Mouse (Mus musculus) stomach, embryonic 14.5 days (tissue): Measurements from ENCODE around the gene Serpinb1b. TPM values are rescaled to one million over a fixed set of nuclear protein-coding genes. Genes with fewer than 3 reads are reported as not detected.

Experiments
- ATAC-seq: fragments of 200-750 bp; cut with Nextera tagmentation; 2 replicates; pipeline ENCODE4 v1.8.0; 2017; ENCODE audit warnings: low read depth, moderate TSS enrichment; ENCODE audit not compliant: insufficient number of reproducible peaks, insufficient read depth, low FRiP score
- H3K27ac ChIP-seq: fragments of 300-500 bp; sonication (generic); 2 replicates; pipeline ENCODE4 v1.5.1; 2014; ENCODE audit warnings: mild to moderate bottlenecking, low read length, moderate library complexity, mixed read lengths
- H3K27me3 ChIP-seq: fragments of 300-500 bp; sonication (generic); 2 replicates; pipeline ENCODE4 v1.6.1; 2014; ENCODE audit warnings: low read length, control low read depth, mixed read lengths; ENCODE audit not compliant: control insufficient read depth, insufficient read depth
- H3K36me3 ChIP-seq: fragments of 300-500 bp; sonication (generic); 2 replicates; pipeline ENCODE4 v1.6.1; 2014; ENCODE audit warnings: mild to moderate bottlenecking, control low read depth, low read length, moderate library complexity, mixed read lengths; ENCODE audit not compliant: control insufficient read depth, insufficient read depth
- H3K4me1 ChIP-seq: fragments of 300-500 bp; sonication (generic); 2 replicates; pipeline ENCODE4 v1.6.1; 2014; ENCODE audit warnings: low read length, control low read depth, mixed read lengths; ENCODE audit not compliant: control insufficient read depth, insufficient read depth
- H3K4me2 ChIP-seq: fragments of 300-500 bp; sonication (generic); replicated peaks from 2 replicates; pipeline ENCODE4 v1.6.1; 2014; ENCODE audit warnings: low read depth, low read length, control low read depth
- H3K4me3 ChIP-seq: fragments of 300-500 bp; sonication (generic); 2 replicates; pipeline ENCODE4 v1.5.1; 2014; ENCODE audit warnings: low read depth, low read length, control low read depth
- H3K9ac ChIP-seq: fragments of 300-500 bp; sonication (generic); replicated peaks from 2 replicates; pipeline ENCODE4 v1.6.1; 2014; ENCODE audit warnings: low read depth, mild to moderate bottlenecking, control low read depth, low read length, moderate library complexity, mixed read lengths
- H3K9me3 ChIP-seq: fragments of 300-500 bp; sonication (generic); 2 replicates; pipeline ENCODE4 v1.6.1; 2016; ENCODE audit warnings: low read depth, low read length, control low read depth; ENCODE audit not compliant: control insufficient read depth
- WGBS: fragments of 180-500 bp; shearing (Covaris S2); extraction: QIAGEN DNeasy Blood & Tissue Kit; methylation state at CpG from one replicate; pipeline ENCODE4 v1.1.7; 2014; 5-methylcytosine and 5-hydroxymethylcytosine counted together
- polyA plus RNA-seq: library from polyadenylated mRNA; unstranded; fragments of >200 nt; fragmentation: Nextera tagmentation; extraction: Ambion mirVana; gene quantifications from 2 replicates; pipeline ENCODE4 v1.2.1, GENCODE M21; 2014

The Serpinb1b gene
- polyA plus RNA-seq, 1 experiment from 2014 or later, result 0.69 TPM

- Histone ChIP-seq H3K27ac (0 out of 2 replicates have a peak overlapping the region, but pooled peaks have one; percentile 33), H3K36me3 (no peaks in the 10 kb centered on the region), H3K27me3 (no peaks in the 10 kb centered on the region), H3K4me3 (no peak overlapping the region), H3K4me2 (no peak overlapping the region), H3K4me1 (no peaks in the 10 kb centered on the region), H3K9ac (no peak overlapping the region), H3K9me3 (no peaks in the 10 kb centered on the region)
- ATAC-seq, result no peak
- WGBS, result 61% methylated on average over 1 of the region's 1 CpGs
Observed at GRCm38 (mm10) chr13:33067387-33067977, 10.9 kb upstream of the Serpinb1b start.

GRCm38 (mm10) chr13:33068164-33068563 lies 10.2 kb upstream of the Serpinb1b start:
- H3K27me3 ChIP-seq, result no peaks in the 10 kb centered on the region
- 0 out of 2 replicates have a peak overlapping the region, but pooled peaks have one; percentile 33 for H3K27ac ChIP-seq
- no peak overlapping the region for H3K4me3 ChIP-seq
- WGBS, result 86% methylated on average over 3 of the region's 3 CpGs
- H3K4me2 ChIP-seq, result no peak overlapping the region
- no peaks in the 10 kb centered on the region for H3K36me3 ChIP-seq
- no peaks in the 10 kb centered on the region for H3K9me3 ChIP-seq
- no peak for ATAC-seq
- H3K4me1 ChIP-seq, result no peaks in the 10 kb centered on the region
- no peak overlapping the region for H3K9ac ChIP-seq

- no peak for ATAC-seq
- no peaks in the 10 kb centered on the region for H3K4me1 ChIP-seq
- no peak overlapping the region for H3K4me2 ChIP-seq
- H3K36me3 ChIP-seq, result no peaks in the 10 kb centered on the region
- H3K4me3 ChIP-seq, result no peak overlapping the region
- no peaks in the 10 kb centered on the region for H3K27me3 ChIP-seq
- 79% methylated on average over 5 of the region's 5 CpGs for WGBS
- no peak overlapping the region for H3K9ac ChIP-seq
- H3K9me3 ChIP-seq, result no peaks in the 10 kb centered on the region
- H3K27ac ChIP-seq, result no peak overlapping the region
Observed at GRCm38 (mm10) chr13:33071776-33072175, 6.6 kb upstream of the Serpinb1b start.

- Histone ChIP-seq H3K4me2 (no peak overlapping the region), H3K27ac (no peak overlapping the region), H3K4me1 (no peaks in the 10 kb centered on the region), H3K27me3 (no peaks in the 10 kb centered on the region), H3K9ac (no peak overlapping the region), H3K4me3 (no peak overlapping the region), H3K36me3 (no peaks in the 10 kb centered on the region), H3K9me3 (no peaks in the 10 kb centered on the region)
- peak; percentile 56; the same call in 1 of the 2 replicates for ATAC-seq
Observed at GRCm38 (mm10) chr13:33074029-33074428, 4.3 kb upstream of the Serpinb1b start.

- WGBS, result 58% methylated on average over 3 of the region's 3 CpGs
- no peak overlapping the region for H3K4me3 ChIP-seq
- H3K27me3 ChIP-seq, result no peaks in the 10 kb centered on the region
- ATAC-seq, result no peak
- no peaks in the 10 kb centered on the region for H3K4me1 ChIP-seq
- no peak overlapping the region for H3K27ac ChIP-seq
- no peak overlapping the region for H3K4me2 ChIP-seq
- H3K9ac ChIP-seq, result no peak overlapping the region
- no peaks in the 10 kb centered on the region for H3K36me3 ChIP-seq
- H3K9me3 ChIP-seq, result no peaks in the 10 kb centered on the region
Observed at GRCm38 (mm10) chr13:33076247-33076646, 2.1 kb upstream of the Serpinb1b start.

- no peak overlapping the region for H3K4me2 ChIP-seq
- 83% methylated on average over 10 of the region's 10 CpGs for WGBS
- no peaks in the 10 kb centered on the region for H3K9me3 ChIP-seq
- no peak overlapping the region for H3K27ac ChIP-seq
- H3K27me3 ChIP-seq, result no peaks in the 10 kb centered on the region
- H3K4me3 ChIP-seq, result no peak overlapping the region
- no peaks in the 10 kb centered on the region for H3K36me3 ChIP-seq
- H3K9ac ChIP-seq, result no peak overlapping the region
- ATAC-seq, result no peak
- no peaks in the 10 kb centered on the region for H3K4me1 ChIP-seq
Observed at GRCm38 (mm10) chr13:33077026-33077685, 1.2 kb upstream of the Serpinb1b start.

- no peaks in the 10 kb centered on the region for H3K9me3 ChIP-seq
- H3K4me2 ChIP-seq, result no peak overlapping the region
- H3K27ac ChIP-seq, result no peak overlapping the region
- no peak overlapping the region for H3K4me3 ChIP-seq
- no peaks in the 10 kb centered on the region for H3K27me3 ChIP-seq
- H3K36me3 ChIP-seq, result no peaks in the 10 kb centered on the region
- WGBS, result 24% methylated on average over 6 of the region's 6 CpGs
- ATAC-seq, result peak; percentile 31; the same call in 1 of the 2 replicates
- no peaks in the 10 kb centered on the region for H3K4me1 ChIP-seq
- H3K9ac ChIP-seq, result no peak overlapping the region
Observed at GRCm38 (mm10) chr13:33079391-33079790, 1.0 kb downstream of the Serpinb1b start.

GRCm38 (mm10) chr13:33080356-33080755 lies 2.0 kb downstream of the Serpinb1b start:
- no peak for ATAC-seq
- WGBS, result 30% methylated on average over 3 of the region's 3 CpGs

More at GRCm38 (mm10) chr13:33080356-33080755, 2.0 kb downstream of the Serpinb1b start:
- Histone ChIP-seq H3K27me3 (no peaks in the 10 kb centered on the region), H3K4me3 (no peak overlapping the region), H3K4me1 (peaks cover 7% of the 10 kb centered on the region), H3K9me3 (no peaks in the 10 kb centered on the region), H3K4me2 (no peak overlapping the region), H3K27ac (no peak overlapping the region), H3K9ac (no peak overlapping the region), H3K36me3 (no peaks in the 10 kb centered on the region)
